Mouse (Mus musculus) kidney, adult 2 months (tissue): ENCODE data around the gene Tesmin.

Experiments used
- CTCF ChIP-seq: fragments of 200-500 bp; conservative IDR thresholded peaks from 2 replicates; pipeline ENCODE4 v1.5.1; 2011; ENCODE audit warnings: low read depth, mild to moderate bottlenecking, control low read depth, low read length, moderate library complexity, mixed read lengths; ENCODE audit not compliant: insufficient read depth, insufficient read length
- POLR2A ChIP-seq: fragments of 200-500 bp; IDR thresholded peaks from one replicate; pipeline ENCODE4 v1.6.1; 2011; ENCODE audit warnings: low read depth, low read length, control low read depth

DNA sequence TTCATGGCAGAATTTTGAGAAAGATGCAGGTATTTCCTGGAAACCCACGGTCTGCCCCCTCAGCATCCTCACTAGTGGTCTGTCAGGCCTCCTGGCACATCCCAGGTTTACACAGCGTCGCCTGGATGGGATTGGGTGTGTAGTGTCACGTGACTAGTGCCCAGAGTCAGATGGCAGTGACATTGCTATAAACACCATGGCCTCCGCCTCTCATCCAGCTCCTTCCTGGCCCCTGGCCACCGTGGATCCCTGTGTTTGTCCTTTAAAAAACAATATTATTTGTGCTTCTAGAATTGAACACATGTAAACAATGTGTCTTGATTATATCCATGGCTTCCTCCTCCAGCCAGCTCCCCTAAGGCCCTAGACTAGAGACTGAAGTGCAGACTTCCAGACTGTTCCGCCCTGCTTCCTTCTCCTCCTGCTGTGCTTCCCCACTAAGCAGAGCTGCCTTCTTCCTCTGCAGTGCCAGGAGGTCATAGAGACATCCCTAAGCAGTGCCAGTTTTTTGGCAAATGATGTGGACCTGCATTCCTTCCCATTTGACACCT, 12.6 kb upstream of the Tesmin start:
- TF ChIP-seq POLR2A (no peak), CTCF (no peak)
